Mouse (Mus musculus) small intestine, adult 2 months (tissue): ENCODE measurements at regions not wholly inside any gene's neighbourhood (a gene's known extent, or its start where the extent isn't known, plus 50 kb on each side); places are given as distances from the start of the nearest gene placed in this dataset.

Experiments used
- CTCF ChIP-seq: fragments of 200-500 bp; IDR thresholded peaks from 2 replicates; pipeline ENCODE4 v1.5.1; 2012; ENCODE audit warnings: low read depth, mild to moderate bottlenecking, control low read depth, inconsistent platforms, low read length, moderate library complexity, mixed read lengths; ENCODE audit not compliant: insufficient replicate concordance, insufficient read length; ENCODE audit errors: extremely low read depth
- POLR2A ChIP-seq: fragments of 200-500 bp; IDR thresholded peaks from 2 replicates; pipeline ENCODE4 v1.6.1; 2012; ENCODE audit warnings: low read depth, mild to moderate bottlenecking, control low read depth, inconsistent platforms, low read length, moderate library complexity

- no peak for TF ChIP-seq POLR2A
- TF ChIP-seq CTCF: no peak
Measured at GRCm38 (mm10) chr2:93097016-93097415, 51.0 kb upstream of the Prdm11 start.
